Mouse (Mus musculus) ES-E14 (cell line): Measurements from ENCODE around the gene Rab17. TPM values are rescaled to one million over a fixed set of nuclear protein-coding genes. Genes with fewer than 3 reads are reported as not detected.

Source experiments
- DNase-seq: peaks from one replicate; pipeline ENCODE4 v3.0.0-alpha.2; 2013; ENCODE audit warnings: low read depth, low spot score
- H3K27ac ChIP-seq: 2 replicates; pipeline ENCODE4 v1.5.1; 2012; ENCODE audit warnings: low read depth, mild to moderate bottlenecking, low read length, moderate library complexity, mixed read lengths; ENCODE audit not compliant: poor library complexity, insufficient read depth, severe bottlenecking
- H3K36me3 ChIP-seq: 2 replicates; pipeline ENCODE4 v1.6.1; 2012; ENCODE audit warnings: mild to moderate bottlenecking, low read length, moderate library complexity, mixed read lengths; ENCODE audit not compliant: control insufficient read depth, poor library complexity, insufficient read depth, severe bottlenecking
- H3K4me1 ChIP-seq, 2 experiments: fragments of 150-350 bp in 1 of 2; sonication (generic) in 1 of 2; 2 replicates each; pipeline ENCODE4 v1.6.1; 2012; ENCODE audit warnings: low read length in 2 of 2, mild to moderate bottlenecking in 1 of 2, mixed read lengths in 1 of 2; ENCODE audit not compliant: control insufficient read depth in 2 of 2, insufficient read depth in 2 of 2, poor library complexity in 1 of 2
- H3K4me3 ChIP-seq, 2 experiments: fragments of 150-350 bp in 1 of 2; sonication (generic) in 1 of 2; 2 replicates each; pipeline ENCODE4 v1.5.1; 2012; ENCODE audit warnings: low read length in 2 of 2, low read depth in 1 of 2, mild to moderate bottlenecking in 1 of 2, mixed read lengths in 1 of 2; ENCODE audit not compliant: insufficient read depth in 1 of 2, poor library complexity in 1 of 2, severe bottlenecking in 1 of 2
- H3K9ac ChIP-seq: 2 replicates; pipeline ENCODE4 v1.6.1; 2012; ENCODE audit warnings: low read depth, mild to moderate bottlenecking, low read length, mixed read lengths; ENCODE audit not compliant: poor library complexity, insufficient read depth, severe bottlenecking
- H3K9me3 ChIP-seq: fragments of 150-350 bp; sonication (generic); 2 replicates; pipeline ENCODE4 v1.6.1; 2012; ENCODE audit warnings: low read depth, mild to moderate bottlenecking, low read length; ENCODE audit not compliant: control insufficient read depth, insufficient read depth
- CHD2 ChIP-seq: IDR thresholded peaks from 2 replicates; pipeline ENCODE4 v1.6.1; 2014; ENCODE audit warnings: mild to moderate bottlenecking, low read depth, low read length, inconsistent platforms
- HCFC1 ChIP-seq: IDR thresholded peaks from 2 replicates; pipeline ENCODE4 v1.6.1; 2012; ENCODE audit warnings: low read length, inconsistent platforms, borderline replicate concordance; ENCODE audit not compliant: insufficient read depth
- MAFK ChIP-seq: IDR thresholded peaks from 2 replicates; pipeline ENCODE4 v1.6.1; 2014; ENCODE audit warnings: mild to moderate bottlenecking, low read depth, low read length, inconsistent platforms; ENCODE audit not compliant: insufficient read depth
- ZC3H11A ChIP-seq: IDR thresholded peaks from 2 replicates; pipeline ENCODE4 v1.6.1; 2012; ENCODE audit warnings: low read depth, mild to moderate bottlenecking, inconsistent platforms, low read length, borderline replicate concordance
- ZNF384 ChIP-seq: IDR thresholded peaks from 2 replicates; pipeline ENCODE4 v1.6.1; 2012; ENCODE audit warnings: low read depth, low read length, inconsistent platforms
- in situ Hi-C, 2 experiments: fragments of 600-800 bp; cut with MboI; formaldehyde crosslinking; loops; one replicate each; pipeline ENCODE4 v1.15.1; 2025; ENCODE audit warnings: low sequenced_read_pairs in 2 of 2, inconsistent platforms in 1 of 2; ENCODE audit not compliant: unreplicated experiment in 2 of 2
- total RNA-seq: library from RNA; depleted of rRNA; stranded (reverse); fragments of 300-350 nt; gene quantifications from 2 replicates; pipeline ENCODE4 v1.2.3, GENCODE M21; 2012

The Rab17 gene
- total RNA-seq, 1 experiment = 0.62 TPM

DNA sequence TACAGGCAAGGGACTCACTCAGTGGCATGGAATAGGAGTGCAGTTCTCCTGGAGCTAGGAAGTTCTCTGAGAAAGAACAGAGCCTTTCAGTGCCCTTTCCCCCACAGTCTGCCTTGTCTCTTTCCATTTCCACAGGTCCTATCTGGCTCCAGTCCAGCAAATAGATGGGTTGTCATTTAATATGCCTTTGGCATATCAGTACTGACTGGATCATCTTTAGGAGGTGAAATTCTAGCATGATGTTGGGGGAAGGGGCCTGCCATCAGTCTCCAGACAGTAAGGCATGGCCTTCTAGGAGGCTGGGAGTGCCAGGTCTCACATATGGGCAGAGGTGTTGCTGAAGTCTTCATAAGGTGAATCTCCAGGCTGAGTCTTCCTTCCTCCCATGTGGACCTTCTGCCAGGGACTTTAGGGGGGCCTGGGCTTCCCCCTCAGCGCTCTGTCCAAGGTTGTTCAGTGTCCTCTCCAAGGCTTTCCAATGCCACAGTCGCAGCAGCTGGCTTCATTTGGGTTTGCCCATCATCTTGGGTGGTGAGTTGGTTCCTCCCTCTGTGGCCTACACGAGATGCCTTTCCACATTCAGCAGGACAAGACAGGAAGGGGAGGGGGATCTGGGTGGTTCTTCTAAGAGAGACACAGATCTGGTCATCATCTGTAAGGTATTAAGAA is 32.5 kb upstream of the Rab17 start:
- 0 out of 4 replicates have a peak, but pooled peaks cover 0 to 1% of the 10 kb centered on the region in 2 experiments for H3K4me1 ChIP-seq
- in situ Hi-C loops = no loop called here
- no peaks in the 10 kb centered on the region for H3K9me3 ChIP-seq
- H3K4me3 ChIP-seq = no peak overlapping the region
- DNase-seq = no peak
- H3K9ac ChIP-seq = no peak overlapping the region
- no peak overlapping the region for H3K27ac ChIP-seq
- TF ChIP-seq HCFC1 (no peak), MAFK (no peak), CHD2 (no peak), ZC3H11A (no peak)
- no peaks in the 10 kb centered on the region for H3K36me3 ChIP-seq

DNA sequence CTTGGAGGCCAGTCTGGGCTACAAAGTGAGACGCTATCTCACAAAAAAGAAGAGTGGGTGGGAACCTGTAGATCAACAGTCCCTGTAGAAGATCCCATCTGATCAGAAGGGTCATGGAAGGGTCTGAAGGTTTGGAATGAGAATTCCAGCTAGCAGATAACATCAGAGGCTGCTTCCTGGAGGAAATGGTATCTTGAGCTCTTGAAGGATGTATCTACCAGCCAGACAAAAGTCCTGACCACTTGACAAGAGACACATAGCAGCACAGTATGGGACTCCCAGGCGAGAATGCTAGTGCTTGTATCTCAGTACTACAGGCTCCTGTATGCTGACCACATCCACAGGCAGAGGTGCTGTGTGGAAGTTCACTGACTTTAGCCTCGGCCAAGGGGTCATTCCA is 31.6 kb upstream of the Rab17 start:
- Histone ChIP-seq H3K4me3 (no peak overlapping the region), H3K9me3 (no peaks in the 10 kb centered on the region), H3K9ac (no peak overlapping the region), H3K36me3 (no peaks in the 10 kb centered on the region), H3K4me1 (0 out of 4 replicates have a peak, but pooled peaks cover 0 to 1% of the 10 kb centered on the region in 2 experiments), H3K27ac (no peak overlapping the region)
- TF ChIP-seq ZNF384 (no peak), MAFK (no peak), ZC3H11A (no peak), CHD2 (no peak), HCFC1 (no peak)
- DNase-seq = no peak
- in situ Hi-C loops = no loop called here

DNA sequence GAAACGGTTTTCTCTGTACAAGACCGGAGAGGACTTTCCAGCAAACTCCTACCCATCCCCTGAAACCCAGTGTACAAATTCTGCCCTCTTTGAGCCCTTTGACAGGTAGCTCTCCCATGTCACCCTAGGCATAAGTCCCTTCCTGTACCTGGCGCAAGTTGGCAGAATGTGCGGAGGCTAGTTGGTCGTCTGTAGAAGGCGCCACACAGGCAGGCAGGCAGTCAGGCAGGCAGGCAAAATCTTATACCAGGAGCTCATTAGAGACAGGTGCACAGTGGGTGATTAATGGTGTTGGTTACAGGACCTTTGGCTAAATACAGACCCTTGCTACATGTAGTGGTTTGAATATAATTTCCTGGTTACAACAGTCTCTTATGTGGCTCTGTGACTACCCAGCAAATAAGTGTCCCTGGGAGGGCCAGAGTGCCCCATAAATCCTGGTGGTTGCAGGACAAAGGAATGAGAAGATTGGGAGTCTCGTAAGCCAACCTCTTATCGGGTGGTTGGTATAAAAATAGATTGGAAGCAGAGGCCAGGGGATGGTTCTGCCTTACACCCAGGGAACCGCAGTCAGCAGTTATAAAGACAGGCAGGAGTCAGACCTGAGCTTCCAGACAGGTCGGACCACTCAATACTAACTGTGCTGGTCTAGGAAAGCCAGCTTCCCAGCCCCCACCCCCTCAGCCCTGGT is 30.6 kb upstream of the Rab17 start:
- H3K4me1 ChIP-seq = 0 out of 4 replicates have a peak, but pooled peaks cover 0 to 1% of the 10 kb centered on the region in 2 experiments
- H3K9me3 ChIP-seq = no peaks in the 10 kb centered on the region
- H3K9ac ChIP-seq = no peak overlapping the region
- no peak for DNase-seq
- TF ChIP-seq MAFK (no peak), CHD2 (no peak)
- in situ Hi-C loops = no loop called here
- no peaks in the 10 kb centered on the region for H3K36me3 ChIP-seq
- no peak overlapping the region for H3K27ac ChIP-seq
- H3K4me3 ChIP-seq = no peak overlapping the region

DNA sequence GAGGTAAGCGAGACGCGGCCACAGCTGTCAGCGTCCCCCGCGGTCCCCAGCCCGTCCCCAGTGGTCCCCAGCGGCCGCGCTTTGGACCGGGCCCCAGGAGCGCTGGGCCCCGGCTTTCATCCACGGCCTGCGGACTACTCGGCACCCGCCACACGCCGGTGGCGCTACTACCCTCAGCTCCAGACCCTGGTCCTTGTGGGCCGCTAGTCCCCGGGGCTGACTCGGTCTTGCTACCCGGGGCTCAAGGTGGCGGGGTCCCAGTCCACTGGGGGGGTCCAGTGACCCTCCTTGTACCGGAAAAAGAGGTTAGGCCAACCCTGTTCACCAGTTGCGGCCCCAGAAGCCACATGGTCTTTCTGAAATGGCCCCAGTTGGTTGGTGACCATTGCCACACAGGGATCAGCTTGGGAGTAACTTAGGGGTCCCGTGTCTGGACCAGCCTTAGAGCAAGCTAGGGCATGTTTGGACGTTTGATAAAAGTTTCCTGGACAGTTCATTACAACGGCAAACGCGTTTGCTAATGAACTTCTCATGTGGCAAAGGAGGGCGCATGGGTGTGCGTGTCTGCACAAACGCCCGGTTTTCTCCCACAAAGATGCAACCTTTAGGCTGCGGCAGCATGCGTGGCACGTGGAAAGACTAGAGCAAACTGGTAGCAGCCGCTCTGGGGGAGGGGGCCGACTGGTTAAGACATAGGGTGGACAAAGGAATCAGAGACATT is 29.6 kb upstream of the Rab17 start:
- DNase-seq = no peak
- H3K9ac ChIP-seq = peak overlapping the region; percentile 73
- H3K36me3 ChIP-seq = no peaks in the 10 kb centered on the region
- H3K27ac ChIP-seq = no peak overlapping the region
- H3K4me3 ChIP-seq = peak overlapping the region; percentile 53 to 70
- in situ Hi-C loops = no loop called here
- TF ChIP-seq CHD2 = no peak
- no peak for TF ChIP-seq HCFC1
- TF ChIP-seq ZC3H11A = no peak
- no peak for TF ChIP-seq ZNF384
- no peak for TF ChIP-seq MAFK
- H3K4me1 ChIP-seq = 0 out of 4 replicates have a peak, but pooled peaks cover 0 to 1% of the 10 kb centered on the region in 2 experiments
- no peaks in the 10 kb centered on the region for H3K9me3 ChIP-seq
